Mouse (Mus musculus): ENCODE data around the gene Iah1.

DNA sequence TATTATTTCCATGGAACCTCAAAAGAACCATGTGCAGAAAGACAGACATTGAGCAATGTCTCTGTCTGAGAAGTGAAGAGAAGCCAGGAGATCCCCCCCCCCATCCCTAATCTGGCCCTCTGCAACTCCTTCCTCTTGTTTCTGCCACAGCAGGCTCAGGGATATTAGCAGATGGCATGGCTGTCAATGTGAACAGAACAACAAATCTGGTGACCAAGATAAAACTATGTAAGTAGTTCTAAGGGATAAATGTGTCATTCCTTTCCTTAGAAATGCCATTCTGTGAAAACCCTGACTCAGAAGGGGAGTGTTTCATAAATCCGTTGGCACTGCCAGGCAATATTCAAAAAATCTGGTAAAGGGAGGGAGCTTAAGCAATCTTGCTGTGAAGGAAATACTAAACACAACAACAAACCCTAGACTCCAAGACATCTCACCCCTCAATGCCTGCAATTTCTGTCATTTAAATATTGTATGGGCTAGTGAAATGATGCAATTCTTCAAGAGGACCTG lies 38.8 kb upstream of the Iah1 start:
- TF ChIP-seq CTCF (IDR thresholded peaks at IDR 0.05; ENCODE audit: extremely low read depth, insufficient read length, insufficient replicate concordance, low read depth, low read length) (no peak), POLR2A (IDR thresholded peaks at IDR 0.05; ENCODE audit: low read depth, low read length) (no peak)

Measured in small intestine, adult 2 months (tissue).